Mouse (Mus musculus): Measurements from ENCODE around the gene Hmgb1. TPM values are rescaled to one million over a fixed set of nuclear protein-coding genes. Genes with fewer than 3 reads are reported as not detected.

Hmgb1 gene
- total RNA-seq, 2 experiments from 2014 or later = 233 to 278 TPM

DNA sequence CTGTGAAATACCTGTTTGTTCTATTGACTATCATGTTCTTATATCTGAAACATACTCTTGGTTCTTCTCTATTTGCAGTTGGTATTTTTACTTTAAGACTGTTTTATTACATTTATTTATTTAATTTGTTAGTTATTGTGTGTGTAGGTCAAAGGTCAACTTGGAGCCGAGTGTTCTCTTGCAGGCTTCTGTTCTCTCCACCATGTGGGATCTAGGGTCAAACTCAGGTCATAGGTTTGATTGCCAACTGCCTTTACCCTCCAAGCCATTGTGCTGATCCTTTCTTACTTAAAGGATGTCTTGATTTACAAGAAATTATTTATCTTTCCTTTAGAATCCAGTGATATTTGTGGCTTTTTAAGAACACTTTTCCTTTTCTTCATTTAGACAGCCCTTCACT lies 12.3 kb upstream of the Hmgb1 start:
- DNase-seq (ENCODE audit: low spot score in 2 of 2) = no peak

DNA sequence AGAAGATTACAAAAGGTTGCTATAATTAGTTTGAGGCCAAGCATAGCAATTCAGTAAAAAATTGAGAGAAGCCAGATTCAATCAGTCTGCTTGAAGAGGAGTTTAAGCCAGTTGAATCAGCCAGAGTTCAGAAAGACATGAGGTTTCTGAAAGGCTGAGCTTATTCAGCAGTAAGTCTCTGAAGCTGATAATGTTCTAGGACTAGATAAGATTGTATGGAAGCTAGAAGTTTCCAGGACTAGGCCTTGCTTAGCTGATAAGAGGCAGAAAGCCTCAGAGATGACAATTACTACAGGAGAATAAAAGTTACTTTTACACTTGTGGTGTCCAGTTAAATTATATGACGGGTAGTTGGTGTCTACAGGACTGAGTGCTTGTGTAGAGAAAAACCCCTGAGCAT lies 5.9 kb upstream of the Hmgb1 start:
- no peak for DNase-seq (ENCODE audit: low spot score in 2 of 2)

DNA sequence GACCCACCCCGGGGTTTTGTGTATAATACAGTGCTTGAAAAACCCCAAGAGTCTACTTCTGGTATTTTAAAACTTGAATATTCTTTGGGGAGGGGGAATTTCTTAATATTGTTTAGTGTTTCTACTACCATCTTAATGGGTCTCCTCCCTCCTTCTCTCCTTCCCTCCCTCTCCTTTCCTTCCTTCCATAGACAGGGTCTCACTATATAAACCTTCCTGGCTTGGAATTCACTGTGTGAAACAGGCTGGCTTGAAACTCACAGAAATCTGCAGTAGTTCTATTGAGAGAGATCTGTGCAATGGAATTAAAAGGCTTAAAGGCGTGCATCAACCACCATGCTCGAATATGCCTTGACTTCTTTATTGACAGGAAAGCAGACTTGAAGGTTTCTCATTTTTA lies 1.5 kb upstream of the Hmgb1 start:
- DNase-seq (ENCODE audit: low spot score in 2 of 2) = no peak

DNA sequence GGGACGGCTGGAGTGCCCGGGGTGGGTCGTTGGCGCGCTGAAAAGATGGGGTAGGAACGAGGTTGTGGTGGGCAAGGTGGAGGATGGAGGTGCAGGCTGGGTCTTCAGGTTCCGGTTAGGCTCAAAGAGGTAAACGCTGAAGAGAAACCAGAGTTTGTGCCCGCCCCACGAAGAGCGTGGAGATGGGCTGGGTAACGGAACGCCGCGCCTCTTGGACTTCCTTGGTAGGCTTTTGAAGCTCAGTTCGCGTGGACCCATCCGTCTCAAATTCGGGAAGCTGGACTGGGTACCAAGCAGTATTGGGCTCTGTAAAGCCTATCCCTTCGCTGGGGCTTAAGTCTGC lies 526 bp upstream of the Hmgb1 start:
- peak; percentile 25 to 54 for DNase-seq (ENCODE audit: low spot score in 2 of 2)

DNA sequence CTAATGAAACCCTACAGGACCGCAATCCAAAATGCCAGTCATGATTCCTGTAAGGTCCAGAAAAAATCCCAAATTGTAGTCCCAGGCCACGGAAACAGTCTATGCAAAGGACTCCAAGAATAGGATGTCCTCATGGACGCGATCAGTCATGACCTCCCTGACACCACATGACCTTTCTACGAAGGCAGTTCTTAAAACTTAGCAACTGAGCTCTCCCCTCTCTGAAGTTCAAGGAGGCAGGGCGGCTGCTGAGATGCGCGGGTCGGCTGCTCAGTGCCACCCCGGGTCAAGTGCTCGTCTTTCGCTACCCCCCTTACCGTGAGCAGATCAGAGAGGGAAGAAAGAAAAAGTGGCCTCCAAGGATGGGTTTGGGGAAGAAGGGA lies 577 bp downstream of the Hmgb1 start:
- no peak for DNase-seq (ENCODE audit: low spot score in 2 of 2)

DNA sequence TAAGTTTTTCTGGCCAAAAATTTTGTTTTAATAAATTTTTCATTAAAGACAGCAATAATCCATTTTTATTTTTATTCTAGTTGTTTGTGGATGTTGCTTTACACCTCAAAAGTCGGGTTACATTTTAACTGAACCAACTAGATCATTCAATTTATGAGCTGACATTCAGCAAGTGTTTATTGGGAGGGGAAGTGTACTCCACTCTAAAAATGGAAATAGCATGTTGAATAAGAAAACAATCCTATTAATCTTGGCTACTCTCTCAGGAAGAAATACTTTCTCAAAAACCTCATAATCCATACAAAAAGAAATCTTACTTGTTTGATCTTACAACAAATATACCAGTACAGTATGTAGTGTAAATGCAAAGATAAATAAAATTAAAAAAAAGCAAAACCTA lies 1.2 kb downstream of the Hmgb1 start:
- DNase-seq (ENCODE audit: low spot score in 2 of 2) = no peak

DNA sequence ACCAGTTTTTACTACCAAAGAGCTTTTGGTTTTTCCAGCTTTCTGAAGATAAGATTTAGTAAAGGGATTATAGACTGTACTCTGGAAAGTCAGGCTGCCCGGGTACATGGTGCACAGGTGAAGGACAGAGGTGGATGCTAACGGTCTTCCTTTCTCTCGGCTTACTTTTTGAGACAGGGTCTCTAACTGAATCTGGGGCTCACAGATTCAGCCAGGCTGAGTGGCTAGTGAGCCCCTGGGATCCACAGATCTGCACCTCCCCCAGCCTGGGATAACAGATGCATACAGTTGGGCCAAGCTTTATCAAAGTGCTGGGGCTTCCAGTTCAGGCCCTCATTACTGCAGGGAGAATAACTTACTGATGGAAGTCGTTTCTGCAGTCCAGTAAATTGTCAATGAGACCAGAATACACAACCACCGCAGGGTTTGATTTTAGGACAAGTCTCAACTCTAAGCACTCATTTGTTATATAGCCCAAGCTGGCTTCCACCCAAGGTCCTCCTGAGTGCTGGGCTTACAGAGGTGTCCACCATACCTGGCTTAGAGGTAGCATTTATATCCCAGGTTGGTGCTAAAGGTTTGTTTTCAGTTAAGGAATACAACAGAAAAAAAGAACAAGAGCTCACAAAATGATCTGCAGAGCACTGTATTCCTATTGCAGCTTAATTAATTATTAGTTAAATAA lies 2.0 kb downstream of the Hmgb1 start:
- no peak for DNase-seq (ENCODE audit: low spot score in 2 of 2)

DNA sequence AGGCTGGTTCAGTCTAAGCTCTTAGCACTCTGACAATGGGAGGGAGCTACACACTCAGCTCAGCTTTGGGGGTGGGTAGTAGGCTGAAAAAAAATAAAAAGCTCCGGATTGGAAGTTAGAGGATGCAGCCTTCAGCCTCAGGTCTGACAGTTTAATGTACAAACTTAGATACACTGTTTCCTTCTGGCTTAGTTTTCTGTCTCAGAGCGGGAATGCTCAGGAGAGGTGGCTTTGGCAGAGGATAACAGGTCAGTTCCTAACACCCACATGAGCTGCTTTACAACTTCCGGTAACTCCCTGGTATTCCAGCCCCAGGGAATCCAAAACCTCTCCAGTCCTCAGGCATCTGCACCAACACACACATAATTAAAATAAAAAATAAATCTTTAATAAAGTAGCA lies 4.5 kb downstream of the Hmgb1 start:
- DNase-seq (ENCODE audit: low spot score in 2 of 2) = no peak

DNA sequence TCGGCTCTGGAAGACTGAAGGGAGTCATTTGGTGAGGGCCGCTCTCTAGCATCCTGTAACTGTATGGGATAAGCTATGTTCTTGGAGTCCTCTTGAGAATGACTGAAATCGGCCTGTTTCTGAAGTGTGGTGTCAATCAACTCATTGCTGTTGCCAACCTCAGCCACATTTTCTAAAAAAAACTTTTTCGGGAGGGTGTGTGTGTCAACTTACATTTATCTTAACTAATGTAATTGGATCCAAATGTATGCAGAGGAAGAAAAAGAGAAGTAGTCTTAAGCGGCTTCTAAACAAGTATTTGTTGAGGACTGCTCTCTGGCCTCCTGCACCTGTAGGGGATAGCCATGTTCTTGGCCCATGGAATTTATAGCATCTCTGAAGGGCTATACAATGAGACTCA lies 6.2 kb downstream of the Hmgb1 start:
- no peak for DNase-seq (ENCODE audit: low spot score in 2 of 2)

DNA sequence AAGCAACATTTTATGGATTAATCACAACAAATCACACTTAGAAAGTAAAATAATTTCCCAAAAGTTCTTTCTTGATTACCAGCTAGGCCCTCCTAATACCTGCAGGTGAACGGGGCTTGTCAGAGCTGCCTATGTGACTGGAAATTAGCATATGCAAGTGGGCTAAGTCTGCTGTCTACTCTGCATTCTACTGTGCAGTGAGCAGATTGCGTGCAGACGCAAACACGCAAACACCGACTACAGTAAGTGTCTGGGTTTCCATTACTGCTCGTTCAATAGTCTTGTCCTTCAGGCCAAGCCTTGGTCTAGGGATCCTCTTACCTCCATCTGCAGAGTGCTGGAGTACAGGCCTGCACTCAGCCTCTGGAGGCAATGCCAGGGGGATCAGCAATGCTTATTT lies 8.6 kb downstream of the Hmgb1 start:
- DNase-seq (ENCODE audit: low spot score in 2 of 2) = no peak

DNA sequence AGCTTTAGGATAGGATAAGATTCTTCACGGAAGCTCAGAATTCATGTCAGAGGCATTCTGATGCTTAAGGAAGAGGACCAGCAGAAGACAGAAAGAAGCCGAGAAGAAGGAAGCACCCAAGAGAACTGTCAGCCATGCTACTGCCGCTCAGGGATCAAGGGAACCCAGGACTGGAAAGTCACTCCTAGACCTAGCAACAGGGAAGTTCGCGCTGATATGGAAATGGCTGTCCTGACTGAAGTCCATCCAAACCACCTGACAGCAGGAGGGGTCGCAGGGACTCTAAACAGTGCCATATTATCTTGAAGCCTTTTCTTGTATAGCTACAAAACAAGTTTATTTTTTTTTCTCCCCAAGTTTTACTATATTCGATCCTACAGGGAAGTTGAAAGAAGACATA lies 9.8 kb downstream of the Hmgb1 start:
- no peak for DNase-seq (ENCODE audit: low spot score in 2 of 2)

DNA sequence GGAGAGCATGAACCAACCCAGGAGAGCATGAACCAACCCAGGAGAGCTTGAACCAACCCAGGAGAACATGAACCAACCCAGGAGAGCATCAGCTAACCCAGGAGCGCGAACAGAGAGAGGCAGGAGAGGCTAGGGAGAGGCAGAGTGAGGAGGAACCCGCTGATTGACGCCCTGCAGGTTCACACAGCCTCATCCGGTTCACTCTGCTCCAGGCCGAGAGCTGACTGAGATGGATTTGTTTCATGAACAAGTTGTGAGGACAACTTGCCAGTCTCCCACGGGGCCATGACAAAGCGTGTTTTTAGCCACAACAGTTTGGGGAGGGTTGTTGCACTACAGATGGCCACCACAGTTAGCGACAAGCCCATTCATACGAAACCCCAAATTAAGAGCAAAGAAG lies 12.0 kb downstream of the Hmgb1 start:
- no peak for DNase-seq (ENCODE audit: low spot score in 2 of 2)

DNA sequence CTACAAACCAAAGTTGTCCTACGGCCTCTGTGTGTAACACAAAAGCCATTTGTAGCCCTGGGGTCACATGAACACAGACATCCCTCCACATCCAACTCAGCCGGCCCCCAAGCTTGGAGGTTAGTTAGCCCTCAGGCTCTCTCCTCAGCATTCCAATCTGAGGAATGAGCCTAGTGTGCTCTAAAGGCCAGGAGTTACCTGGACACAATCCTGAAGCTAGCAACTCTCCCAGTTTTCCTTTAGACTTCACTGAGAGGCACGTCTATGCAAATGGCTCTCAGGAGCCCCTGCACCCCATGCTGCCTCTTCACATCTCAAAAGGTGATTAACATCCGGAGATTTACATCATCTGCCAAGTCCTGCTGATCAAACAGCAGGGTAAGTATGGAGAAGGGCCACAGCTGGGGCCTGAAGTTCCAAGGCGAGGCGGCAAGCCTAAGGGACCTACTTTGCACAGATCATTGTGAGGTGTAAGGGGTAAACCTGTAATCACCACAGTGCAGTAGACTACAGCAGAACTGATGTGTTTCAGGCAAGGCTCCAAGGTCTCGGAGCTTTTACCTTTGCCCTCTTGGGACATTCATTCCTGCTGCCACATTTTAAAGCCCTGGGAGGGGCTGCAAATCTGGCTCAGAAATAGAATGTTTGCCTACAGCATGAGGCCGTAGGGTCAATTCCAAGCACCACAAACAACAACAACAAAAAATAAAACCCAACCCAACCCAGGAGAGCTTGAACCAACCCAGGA lies 13.3 kb downstream of the Hmgb1 start:
- DNase-seq (ENCODE audit: low spot score in 2 of 2) = no peak

DNA sequence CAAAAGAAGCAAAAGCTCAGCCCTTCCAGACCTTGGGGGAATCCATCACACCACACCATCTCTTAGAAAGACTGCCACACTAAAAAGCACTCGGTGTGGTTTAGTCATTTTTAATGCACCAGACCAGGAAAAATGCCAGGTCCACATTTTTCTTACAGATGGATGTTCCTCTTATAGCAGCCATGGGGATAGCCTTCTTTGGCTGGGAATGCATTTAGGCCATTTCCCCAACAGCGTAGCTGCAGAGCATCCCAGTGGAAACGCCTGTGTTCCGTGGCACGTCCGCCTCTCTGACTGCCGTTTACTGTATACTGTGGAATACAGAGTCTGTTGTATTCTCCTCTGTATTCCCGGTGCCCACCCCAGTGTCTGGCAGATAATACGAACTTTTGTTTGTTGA lies 15.5 kb downstream of the Hmgb1 start:
- no peak for DNase-seq (ENCODE audit: low spot score in 2 of 2)

DNA sequence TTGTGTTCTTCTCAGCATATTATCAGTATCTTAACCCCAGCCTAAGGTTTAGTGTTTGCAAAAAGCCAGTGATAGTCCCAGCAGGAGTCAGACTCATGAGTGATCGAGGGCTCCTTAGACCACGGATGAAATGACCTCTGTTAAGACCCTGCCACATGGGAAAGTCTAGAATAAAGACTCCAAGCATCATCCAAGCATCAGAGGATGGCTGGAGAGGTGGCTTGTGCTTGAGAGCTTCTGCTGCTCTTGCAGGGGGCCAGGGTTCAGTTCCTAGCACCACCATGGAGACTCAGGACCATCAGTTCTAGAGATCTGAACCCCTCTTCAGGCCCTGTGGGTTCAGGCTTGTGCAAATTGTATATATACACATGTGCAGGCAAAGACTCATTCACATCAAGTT lies 16.2 kb downstream of the Hmgb1 start:
- DNase-seq (ENCODE audit: low spot score in 2 of 2) = no peak

DNA sequence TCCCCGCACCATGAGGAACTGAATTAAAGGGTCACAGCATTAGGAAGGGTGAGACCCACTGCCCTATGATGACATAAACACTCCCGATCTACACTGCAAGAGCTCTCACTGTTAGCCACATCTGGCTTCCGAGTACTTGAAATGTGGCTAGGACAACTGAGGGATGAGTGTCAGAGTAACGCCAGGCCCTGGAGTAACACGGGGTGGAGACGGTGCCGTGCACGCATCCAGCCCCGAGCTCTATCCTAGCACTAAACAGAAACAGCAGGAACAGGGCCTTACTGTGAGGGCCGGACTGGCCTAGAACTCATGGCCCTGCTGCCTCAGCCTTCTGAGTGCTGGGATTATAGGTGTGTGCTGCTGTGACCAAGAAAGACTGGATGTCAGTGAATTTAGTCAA lies 18.3 kb downstream of the Hmgb1 start:
- no peak for DNase-seq (ENCODE audit: low spot score in 2 of 2)

DNA sequence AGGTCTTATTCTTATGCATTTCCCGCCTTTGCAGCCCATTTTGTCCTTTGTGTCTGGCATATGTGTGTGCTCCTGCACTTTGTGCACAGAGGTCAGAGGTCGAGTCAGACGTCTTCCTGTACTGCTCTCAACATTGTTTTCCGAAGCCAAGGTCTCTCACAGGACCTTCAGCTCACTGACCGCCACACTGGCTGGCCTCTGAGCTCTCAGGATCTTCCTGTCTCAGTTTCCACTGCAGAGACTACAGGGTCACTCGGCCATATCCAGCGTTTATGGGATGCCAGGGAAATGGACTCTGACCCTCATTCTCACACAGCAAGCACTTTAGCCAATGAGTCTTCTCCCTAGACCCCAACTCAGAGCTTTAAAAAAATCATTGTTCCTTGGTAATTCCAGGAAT lies 19.4 kb downstream of the Hmgb1 start:
- DNase-seq (ENCODE audit: low spot score in 2 of 2) = no peak

DNA sequence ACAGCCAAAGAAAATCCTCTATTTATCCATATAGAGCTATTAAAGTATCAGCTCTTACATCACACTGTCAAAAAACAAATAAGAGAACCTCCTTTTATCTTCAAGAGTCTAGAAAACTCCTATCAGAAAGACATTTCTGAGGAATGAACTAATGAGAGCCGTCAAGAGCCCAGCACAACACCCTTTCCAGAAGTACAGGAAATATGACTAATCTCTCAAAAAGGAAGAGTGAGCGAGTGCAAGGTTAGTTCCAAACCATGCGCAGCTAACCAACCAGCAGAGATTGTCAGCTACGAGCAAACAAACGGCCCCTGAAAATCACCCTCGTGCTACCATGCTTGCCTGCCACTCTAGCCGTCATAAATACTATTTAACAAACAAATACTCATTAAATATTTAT lies 21.4 kb downstream of the Hmgb1 start:
- no peak for DNase-seq (ENCODE audit: low spot score in 2 of 2)

DNA sequence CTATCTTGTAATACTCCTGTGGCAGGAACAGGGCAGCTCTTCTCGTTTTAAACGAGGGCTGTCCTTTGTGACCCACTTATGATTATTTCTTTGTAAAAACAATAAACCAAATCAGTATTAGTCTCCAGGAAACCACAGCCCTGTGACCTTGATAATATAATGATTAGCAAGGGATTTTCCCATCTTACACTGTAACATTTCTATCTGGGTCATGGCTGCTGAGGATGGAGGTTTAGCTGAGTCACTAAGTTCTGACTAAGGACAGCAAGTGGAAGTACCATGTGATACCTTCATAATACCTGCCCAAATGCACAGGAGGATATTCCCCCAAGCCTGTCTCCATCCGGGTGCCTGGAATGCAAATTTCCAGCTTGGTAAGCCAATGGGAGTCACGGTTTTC lies 23.8 kb downstream of the Hmgb1 start:
- no peak for DNase-seq (ENCODE audit: low spot score in 2 of 2)

DNA sequence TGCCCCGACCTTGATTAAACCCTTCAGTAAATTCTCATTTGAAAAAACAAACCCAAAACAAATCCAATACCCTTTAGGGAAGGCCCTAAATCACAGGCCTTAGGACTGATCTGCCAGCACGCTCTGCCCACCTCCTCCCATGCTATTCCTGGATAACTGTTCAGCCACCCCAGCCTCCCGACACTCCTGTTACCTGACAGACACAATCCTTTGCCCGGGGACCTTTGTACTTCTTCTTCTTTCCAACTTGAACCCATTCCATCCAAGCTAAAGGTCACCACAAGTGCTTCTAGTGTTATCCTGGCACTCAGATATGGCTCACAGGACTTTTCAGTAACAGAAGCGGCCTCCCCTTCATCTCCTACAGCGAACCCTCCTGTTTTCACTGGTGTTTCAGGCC lies 25.3 kb downstream of the Hmgb1 start:
- no peak for DNase-seq (ENCODE audit: low spot score in 2 of 2)

DNA sequence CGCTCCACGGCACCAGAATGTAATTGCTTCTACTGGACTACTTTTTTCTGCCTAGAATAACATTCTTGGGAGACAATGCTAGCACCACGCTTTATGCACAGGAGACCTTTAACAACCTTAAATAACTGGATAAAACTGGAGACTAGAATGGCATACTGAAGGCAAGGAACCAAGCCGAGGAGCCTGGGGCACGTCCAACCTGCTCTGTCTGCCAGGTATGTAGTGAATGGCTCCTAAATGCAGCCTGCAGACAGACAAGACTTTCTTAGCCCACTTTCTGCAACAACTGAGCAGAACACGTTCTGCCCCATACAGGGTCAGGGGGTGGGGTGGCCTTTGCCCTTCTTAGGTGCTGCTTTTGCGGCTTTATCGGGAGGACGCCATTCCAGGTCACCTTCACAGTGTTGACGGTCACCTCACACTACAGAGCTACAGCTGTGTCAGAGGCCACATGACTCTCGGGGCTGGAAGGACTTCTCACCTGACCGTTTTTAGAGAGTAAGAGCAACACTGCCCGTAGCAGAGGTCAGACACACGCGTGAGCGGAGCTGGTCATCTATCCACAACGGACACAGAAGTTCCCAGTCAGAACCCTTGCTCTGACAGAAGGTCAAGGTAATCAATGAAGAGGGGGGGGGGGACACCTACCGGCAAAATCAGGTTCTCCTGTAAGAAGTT lies 27.3 kb downstream of the Hmgb1 start:
- DNase-seq (ENCODE audit: low spot score in 2 of 2) = no peak

DNA sequence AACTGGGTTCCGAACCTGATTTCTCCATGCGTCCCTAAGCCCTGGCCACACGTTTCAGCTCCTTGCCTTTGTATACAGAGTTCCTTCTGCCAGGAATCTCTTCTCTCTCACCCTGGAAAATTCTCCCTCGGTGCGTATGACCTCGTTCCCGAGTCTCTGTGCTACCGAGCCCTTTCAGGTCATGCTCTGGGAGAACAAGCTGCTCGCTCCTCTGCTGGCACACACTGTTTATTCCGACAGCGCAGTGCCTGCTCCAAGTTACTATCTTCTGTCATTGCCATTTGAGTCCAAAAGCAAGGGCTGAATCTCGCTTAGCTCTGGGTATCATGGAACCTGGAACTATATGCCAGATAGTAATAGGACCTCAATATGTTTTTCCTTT lies 31.5 kb downstream of the Hmgb1 start:
- no peak for DNase-seq (ENCODE audit: low spot score in 2 of 2)

Measured in gastrocnemius, postnatal 4 days (tissue).